ENCODE assay signal across 8 mouse cellular contexts in genomic region chr12:84773476-84773875, GRCm38 (mm10). TPM values are rescaled to one million over a fixed set of nuclear protein-coding genes. Genes with fewer than 3 reads are reported as not detected.
DNase-seq lines count a peak whose midpoint lies in the region; ATAC-seq and TF ChIP-seq lines count a peak whose summit lies in the region.

No protein-coding gene starts in this region.

- no peak for TF ChIP-seq CTCF in lung, adult 2 months (IDR thresholded peaks at IDR 0.05; ENCODE audit: insufficient read depth, low read length)
- TF ChIP-seq CTCF in cortical plate, adult 2 months (IDR thresholded peaks at IDR 0.05; ENCODE audit: extremely low read depth, insufficient read depth, low read length), result no peak

- peak overlapping the region; percentile 86 for H3K4me3 ChIP-seq in lung, adult 2 months (replicated peaks; ENCODE audit: extremely low read depth, low read depth, low read length)
- H3K4me3 ChIP-seq in cortical plate, adult 2 months (ENCODE audit: insufficient read depth, low read length), result peak overlapping the region; percentile 89
- peak overlapping the region; percentile 99 for H3K4me3 ChIP-seq in macrophage (ENCODE audit: inconsistent target)

- peaks cover 8% of the 10 kb centered on the region for H3K4me1 ChIP-seq in lung, adult 2 months (ENCODE audit: control insufficient read depth, insufficient read depth, low read length)
- H3K4me1 ChIP-seq in cortical plate, adult 2 months (ENCODE audit: control insufficient read depth, insufficient read depth, low read length), result peaks cover 5% of the 10 kb centered on the region

- H3K36me3 ChIP-seq in macrophage (ENCODE audit: inconsistent target), result no peaks in the 10 kb centered on the region; the same call in 1 of the 2 replicates

- peak overlapping the region; percentile 40; the same call in 1 of the 2 replicates for H3K27ac ChIP-seq in cortical plate, adult 2 months (ENCODE audit: insufficient read depth, low read length)
- H3K27ac ChIP-seq in macrophage, result peak overlapping the region; percentile 78

- H3K79me2 ChIP-seq in macrophage (ENCODE audit: inconsistent target), result peaks cover 61% of the 10 kb centered on the region

- 0 out of 2 replicates have a peak, but pooled peaks have one; percentile 2 for ATAC-seq in granulocyte monocyte progenitor cell, adult 5-6 weeks (replicated peaks; ENCODE audit: poor library complexity, severe bottlenecking)

- no peak for DNase-seq in lung, adult 2 months
- no peak for DNase-seq in lung, postnatal 14 days
- DNase-seq in cerebellum, postnatal 14 days, result no peak
- DNase-seq in kidney, postnatal 10 days, result no peak
- no peak for DNase-seq in right cerebral cortex, postnatal 10 days (ENCODE audit: low spot score in 2 of 2)

- under 1% methylated on average over 20 of the region's 20 CpGs for WGBS in lung, adult 2 months
- 3% methylated on average over 13 of the region's 20 CpGs for WGBS in macrophage (ENCODE audit: missing documents)

- TF ChIP-seq POLR2A in lung, adult 2 months (IDR thresholded peaks at IDR 0.05; ENCODE audit: borderline replicate concordance, extremely low read depth, low read depth, low read length), result no peak
- TF ChIP-seq POLR2A in cortical plate, adult 2 months (IDR thresholded peaks at IDR 0.05; ENCODE audit: extremely low read depth, insufficient read depth, low read length), result no peak

RNA-seq across cellular contexts. Expression of gene Isca2, which starts 0.4 kb away (rescaled TPM):
- 28.0 and 34.2 TPM in 2 replicates for polyA plus RNA-seq in lung, adult 2 months (2012; rRNA removed)
- polyA plus RNA-seq in cortical plate, adult 2 months (2012; rRNA removed), result 83.0 and 86.3 TPM in 2 replicates
- 81.7 and 107 TPM in 2 replicates for total RNA-seq in granulocyte monocyte progenitor cell, adult 5-6 weeks (2014; fragmentation: Nextera tagmentation)
- total RNA-seq in granulocyte monocyte progenitor cell, adult 5-6 weeks (2017), result 58.6 and 66.2 TPM in 2 replicates
- 10 to 100 TPM; 20.9 to 67.7 (median 52.4) TPM for total RNA-seq in macrophage (2018; cell fraction: chromatin; rRNA removed)
- 10 to 100 TPM; 37.7 to 59.9 (median 48.3) TPM for total RNA-seq in macrophage (2018; cell fraction: cytosol; rRNA removed)
- total RNA-seq in macrophage (2018; cell fraction: nucleus; rRNA removed), result 100 to 1,000 TPM in 2 of 26 experiments, 10 to 100 TPM in 24; 37.8 to 107 (median 72.1) TPM
- polyA plus RNA-seq in macrophage (2018), result 46.5 to 60.7 TPM (median 56.0 TPM) in 3 replicates

RNA-seq across cellular contexts. Expression of gene Npc2, which starts 0.5 kb away (rescaled TPM):
- polyA plus RNA-seq in lung, adult 2 months (2012; rRNA removed), result 572 and 1,005 TPM in 2 replicates
- 45.5 and 50.0 TPM in 2 replicates for polyA plus RNA-seq in cortical plate, adult 2 months (2012; rRNA removed)
- total RNA-seq in granulocyte monocyte progenitor cell, adult 5-6 weeks (2014; fragmentation: Nextera tagmentation), result 127 and 145 TPM in 2 replicates
- total RNA-seq in granulocyte monocyte progenitor cell, adult 5-6 weeks (2017), result 85.9 and 86.0 TPM in 2 replicates
- 100 to 1,000 TPM; 168 to 734 (median 400) TPM for total RNA-seq in macrophage (2018; cell fraction: chromatin; rRNA removed)
- total RNA-seq in macrophage (2018; cell fraction: cytosol; rRNA removed), result 1,000 to 10,000 TPM in 3 of 26 experiments, 100 to 1,000 TPM in 23; 805 to 1,136 (median 900) TPM
- total RNA-seq in macrophage (2018; cell fraction: nucleus; rRNA removed), result 1,000 to 10,000 TPM in 1 of 26 experiments, 100 to 1,000 TPM in 25; 339 to 1,072 (median 691) TPM
- polyA plus RNA-seq in macrophage (2018), result 718 to 992 TPM (median 879 TPM) in 3 replicates

Comparison
In these comparisons a context has a peak if more than half of its experiments do, and no peak if none do; other contexts are left out.
1. RNA of gene Npc2, which starts 0.5 kb away (polyA plus RNA-seq): 718 to 992 TPM in macrophage and 572 to 1,005 TPM in lung, adult 2 months; 45.5 to 50.0 TPM in cortical plate, adult 2 months; every median in the first group is over 10 times any median in the second.
2. Peak in every context shown above with its lines, with median percentiles within 50 percentile points of each other: H3K4me3 ChIP-seq.